Mouse (Mus musculus): ENCODE measurements at regions not wholly inside any gene's neighbourhood (a gene's known extent, or its start where the extent isn't known, plus 50 kb on each side); places are given as distances from the start of the nearest gene placed in this dataset.

DNA sequence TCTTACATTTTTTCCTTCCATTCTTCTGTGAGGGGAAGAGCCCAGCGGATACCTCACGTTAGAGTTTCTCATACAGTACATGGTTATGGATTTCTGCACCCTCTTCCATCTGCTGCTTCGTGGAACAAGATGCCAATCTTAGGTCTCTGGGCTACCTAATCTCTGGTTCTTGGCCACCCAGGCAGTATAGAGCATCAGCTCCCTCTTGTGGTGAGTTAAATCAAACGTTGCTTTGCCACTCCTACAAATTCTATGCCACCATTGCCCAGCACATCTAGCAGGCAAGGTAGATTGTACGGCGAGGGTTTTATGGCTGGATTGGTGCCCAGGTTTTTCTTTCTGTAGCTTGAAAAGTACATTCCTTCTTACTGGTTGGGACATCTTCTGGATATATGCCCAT, 889.7 kb upstream of the Slc10a2 start:
- DNase-seq = no peak

DNA sequence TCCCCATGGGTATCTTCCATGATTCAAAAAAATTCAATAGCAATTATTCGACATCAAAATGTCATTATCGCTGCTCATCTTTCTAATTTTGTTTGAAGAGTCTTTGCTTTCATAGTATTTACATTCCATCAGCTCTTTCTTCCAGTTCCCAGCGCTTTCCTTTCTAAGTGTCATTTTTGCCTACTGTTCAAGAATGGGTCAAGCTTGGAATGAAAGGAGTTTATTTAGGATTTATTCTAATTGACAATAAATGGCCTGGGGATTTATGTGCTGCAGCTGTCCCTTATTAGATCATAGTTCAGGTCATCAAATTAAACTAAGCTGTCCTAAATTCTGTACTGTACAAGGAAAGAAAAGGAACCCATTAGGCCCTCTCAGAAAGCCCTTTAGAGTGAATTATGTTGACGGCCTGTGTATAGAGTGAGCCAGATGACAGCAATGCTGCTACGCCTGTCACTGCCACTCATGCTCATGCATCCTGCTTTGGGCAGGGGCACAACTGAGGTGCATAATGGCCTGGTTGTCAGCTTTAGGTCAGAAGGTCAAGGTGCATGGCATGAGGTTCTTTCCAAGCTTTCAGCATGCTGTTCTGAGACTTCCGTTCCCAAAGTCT, 860.4 kb upstream of the Slc10a2 start:
- DNase-seq = no peak

DNA sequence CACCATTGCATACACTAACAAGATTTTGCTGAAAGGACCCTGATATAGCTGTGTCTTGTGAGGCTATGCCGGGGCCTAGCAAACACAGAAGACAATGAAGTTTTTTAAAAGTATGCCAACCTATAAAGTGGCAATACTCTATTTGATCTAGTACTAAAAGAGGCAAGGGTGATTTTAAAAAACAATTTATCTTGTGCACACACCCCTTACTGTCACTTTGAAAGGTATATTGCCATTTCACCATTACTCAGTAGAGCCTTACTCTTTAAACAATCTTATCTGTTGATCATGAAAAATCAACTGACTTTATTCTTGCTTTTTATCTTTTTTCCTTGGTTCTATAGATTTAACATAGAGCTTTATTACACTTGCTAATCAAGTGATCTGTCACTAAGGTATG, 859.1 kb upstream of the Slc10a2 start:
- DNase-seq = no peak

DNA sequence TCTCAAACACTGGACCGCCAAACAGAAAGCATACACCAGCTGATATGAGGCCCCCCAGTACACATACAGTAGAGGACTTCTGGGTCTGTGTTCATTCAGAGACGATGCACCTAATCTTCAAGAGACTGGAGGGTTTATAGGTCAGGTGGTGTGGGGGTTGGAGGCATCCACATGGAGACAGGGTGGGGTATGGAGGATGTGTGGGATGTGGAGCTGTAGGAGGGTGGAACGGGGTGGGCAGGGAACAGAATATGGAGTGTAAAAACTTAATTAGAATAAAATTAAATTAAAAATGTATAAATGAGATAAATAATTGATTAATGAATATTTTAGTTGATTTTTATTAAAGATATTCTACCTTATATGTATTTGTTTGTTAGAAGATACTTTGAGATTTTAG, 832.9 kb upstream of the Slc10a2 start:
- DNase-seq = no peak

DNA sequence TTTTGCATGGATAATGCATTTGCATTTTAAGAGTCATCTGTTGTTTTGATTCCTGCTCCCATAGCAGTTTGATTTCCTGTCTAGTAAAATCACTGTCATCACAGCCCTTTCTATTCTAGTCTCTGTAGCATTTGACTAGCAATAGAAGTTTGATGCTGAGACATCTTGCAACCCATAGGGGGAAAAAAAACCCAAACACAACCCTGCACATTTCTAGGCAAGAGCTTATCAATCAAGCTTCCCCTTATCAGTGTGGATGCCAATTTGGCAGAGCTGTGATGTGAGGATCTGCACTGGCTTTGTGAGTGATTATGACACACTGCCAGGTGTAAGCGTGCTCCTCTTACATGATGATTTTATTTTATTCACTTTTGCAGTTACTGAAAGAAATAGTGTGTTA, 813.0 kb upstream of the Slc10a2 start:
- no peak for DNase-seq

Measured in heart, postnatal 4 days (tissue).